Mouse (Mus musculus) kidney, postnatal 0 days (tissue): ENCODE measurements at regions not wholly inside any gene's neighbourhood (a gene's known extent, or its start where the extent isn't known, plus 50 kb on each side); places are given as distances from the start of the nearest gene placed in this dataset.

Experiments used
- ATAC-seq: fragments of 200-750 bp; cut with Nextera tagmentation; replicated peaks from 2 replicates; pipeline ENCODE4 v1.8.0; 2017; ENCODE audit warnings: low read depth, moderate number of reproducible peaks, moderate TSS enrichment, moderate library complexity; ENCODE audit not compliant: low FRiP score
- DNase-seq: peaks from one replicate; pipeline ENCODE4 v3.0.0-alpha.2; 2016; ENCODE audit warnings: low spot score
- H3K27ac ChIP-seq: fragments of 300-500 bp; sonication (generic); 2 replicates; pipeline ENCODE4 v1.5.1; 2014; ENCODE audit warnings: mild to moderate bottlenecking
- H3K27me3 ChIP-seq: fragments of 300-500 bp; sonication (generic); 2 replicates; pipeline ENCODE4 v1.6.1; 2014; ENCODE audit warnings: low read length, mixed read lengths; ENCODE audit not compliant: insufficient read depth
- H3K36me3 ChIP-seq: fragments of 300-500 bp; sonication (generic); 2 replicates; pipeline ENCODE4 v1.6.1; 2014; ENCODE audit warnings: low read length, mixed read lengths; ENCODE audit not compliant: insufficient read depth
- H3K4me1 ChIP-seq: fragments of 300-500 bp; sonication (generic); replicated peaks from 2 replicates; pipeline ENCODE4 v1.6.1; 2014; ENCODE audit warnings: antibody characterized with exemption, low read length, mixed read lengths; ENCODE audit not compliant: insufficient read depth
- H3K4me2 ChIP-seq: fragments of 300-500 bp; sonication (generic); 2 replicates; pipeline ENCODE4 v1.6.1; 2014; ENCODE audit warnings: mild to moderate bottlenecking, low read length, moderate library complexity, mixed read lengths
- H3K4me3 ChIP-seq: fragments of 300-500 bp; sonication (generic); replicated peaks from 2 replicates; pipeline ENCODE4 v1.5.1; 2014; ENCODE audit warnings: low read depth, low read length
- H3K9ac ChIP-seq: fragments of 300-500 bp; sonication (generic); 2 replicates; pipeline ENCODE4 v1.6.1; 2014; ENCODE audit warnings: low read depth, low read length
- H3K9me3 ChIP-seq: fragments of 300-500 bp; sonication (generic); replicated peaks from 2 replicates; pipeline ENCODE4 v1.6.1; 2016; ENCODE audit warnings: low read length, inconsistent platforms, mixed read lengths
- CTCF ChIP-seq: IDR thresholded peaks from 2 replicates; pipeline ENCODE4 v1.5.1; 2016; ENCODE audit warnings: antibody characterized with exemption, low read depth, mild to moderate bottlenecking, moderate library complexity
- WGBS: fragments of 180-500 bp; shearing (Covaris S2); extraction: QIAGEN DNeasy Blood & Tissue Kit; methylation state at CpG from one replicate; pipeline ENCODE4 v1.1.7; 2014; 5-methylcytosine and 5-hydroxymethylcytosine counted together

- Histone ChIP-seq H3K9me3 (no peaks in the 10 kb centered on the region), H3K4me1 (no peaks in the 10 kb centered on the region), H3K27ac (no peak overlapping the region), H3K9ac (no peak overlapping the region), H3K27me3 (no peaks in the 10 kb centered on the region), H3K36me3 (no peaks in the 10 kb centered on the region), H3K4me2 (no peak overlapping the region), H3K4me3 (no peak overlapping the region)
- WGBS: 72% methylated on average over 4 of the region's 4 CpGs
- DNase-seq (no peak), ATAC-seq (no peak)
- TF ChIP-seq CTCF: no peak
Observed at GRCm38 (mm10) chr6:147349566-147350237, 85.7 kb upstream of the Pthlh start.

GRCm38 (mm10) chr6:147348621-147349020 is 84.6 kb upstream of the Pthlh start:
- WGBS: 56% methylated on average over 3 of the region's 3 CpGs

GRCm38 (mm10) chr6:147341042-147341441 is 77.1 kb upstream of the Pthlh start:
- no peak overlapping the region for H3K27ac ChIP-seq
- no peak overlapping the region for H3K9ac ChIP-seq
- TF ChIP-seq CTCF: no peak
- ATAC-seq: no peak
- H3K9me3 ChIP-seq: no peaks in the 10 kb centered on the region
- no peak overlapping the region for H3K4me3 ChIP-seq
- DNase-seq: no peak
- no peaks in the 10 kb centered on the region for H3K4me1 ChIP-seq
- H3K4me2 ChIP-seq: no peak overlapping the region
- H3K36me3 ChIP-seq: no peaks in the 10 kb centered on the region
- no peaks in the 10 kb centered on the region for H3K27me3 ChIP-seq
- WGBS: 77% methylated on average over 1 of the region's 1 CpGs

More at GRCm38 (mm10) chr6:147348621-147349020, 84.6 kb upstream of the Pthlh start:
- Histone ChIP-seq H3K36me3 (no peaks in the 10 kb centered on the region), H3K4me1 (no peaks in the 10 kb centered on the region), H3K9ac (no peak overlapping the region), H3K27me3 (no peaks in the 10 kb centered on the region), H3K27ac (no peak overlapping the region), H3K9me3 (no peaks in the 10 kb centered on the region), H3K4me2 (no peak overlapping the region), H3K4me3 (no peak overlapping the region)
- no peak for TF ChIP-seq CTCF
- ATAC-seq: no peak
- no peak for DNase-seq

- Histone ChIP-seq H3K4me3 (no peak overlapping the region), H3K36me3 (no peaks in the 10 kb centered on the region), H3K4me2 (no peak overlapping the region), H3K27me3 (no peaks in the 10 kb centered on the region), H3K9ac (no peak overlapping the region), H3K4me1 (no peaks in the 10 kb centered on the region), H3K9me3 (no peaks in the 10 kb centered on the region), H3K27ac (no peak overlapping the region)
- 82% methylated on average over 7 of the region's 7 CpGs for WGBS
- no peak for TF ChIP-seq CTCF
- DNase-seq (no peak), ATAC-seq (no peak)
Observed at GRCm38 (mm10) chr6:147332976-147333375, 69.0 kb upstream of the Pthlh start.

GRCm38 (mm10) chr6:147329201-147329600 is 65.2 kb upstream of the Pthlh start:
- Histone ChIP-seq H3K4me3 (no peak overlapping the region), H3K36me3 (no peaks in the 10 kb centered on the region), H3K9me3 (no peaks in the 10 kb centered on the region), H3K27me3 (no peaks in the 10 kb centered on the region), H3K9ac (no peak overlapping the region), H3K4me2 (no peak overlapping the region), H3K27ac (no peak overlapping the region), H3K4me1 (no peaks in the 10 kb centered on the region)
- ATAC-seq (no peak), DNase-seq (no peak)
- no peak for TF ChIP-seq CTCF
- 82% methylated on average over 5 of the region's 5 CpGs for WGBS

GRCm38 (mm10) chr6:147324336-147324735 is 60.4 kb upstream of the Pthlh start:
- Histone ChIP-seq H3K9ac (no peak overlapping the region), H3K4me1 (no peaks in the 10 kb centered on the region), H3K4me3 (no peak overlapping the region), H3K4me2 (no peak overlapping the region), H3K9me3 (no peaks in the 10 kb centered on the region), H3K36me3 (no peaks in the 10 kb centered on the region), H3K27ac (no peak overlapping the region), H3K27me3 (no peaks in the 10 kb centered on the region)
- no peak for TF ChIP-seq CTCF
- ATAC-seq (no peak), DNase-seq (no peak)
- 86% methylated on average over 2 of the region's 2 CpGs for WGBS

- DNase-seq: peak; percentile 1
- Histone ChIP-seq H3K4me1 (no peaks in the 10 kb centered on the region), H3K9me3 (no peaks in the 10 kb centered on the region), H3K27me3 (no peaks in the 10 kb centered on the region), H3K27ac (no peak overlapping the region), H3K9ac (no peak overlapping the region), H3K4me3 (no peak overlapping the region), H3K36me3 (no peaks in the 10 kb centered on the region), H3K4me2 (no peak overlapping the region)
- TF ChIP-seq CTCF: no peak
- 77% methylated on average over 2 of the region's 2 CpGs for WGBS
- ATAC-seq: no peak
Observed at GRCm38 (mm10) chr6:147318106-147318505, 54.1 kb upstream of the Pthlh start.
